In genomic region chr13:63552291-63552932, GRCm38 (mm10) we compare ENCODE assay signal across 8 mouse cellular contexts. TPM values are rescaled to one million over a fixed set of nuclear protein-coding genes. Genes with fewer than 3 reads are reported as not detected.
DNase-seq lines count a peak whose midpoint lies in the region; ATAC-seq and TF ChIP-seq lines count a peak whose summit lies in the region.

No protein-coding gene starts in this region.

- no peak overlapping the region for H3K4me3 ChIP-seq in liver, adult 2 months (ENCODE audit: insufficient read depth, low read depth, low read length)
- H3K4me3 ChIP-seq in forebrain, embryonic 11.5 days (ENCODE audit: low read depth, low read length): no peak overlapping the region
- no peak overlapping the region for H3K4me3 ChIP-seq in intestine, postnatal 0 days (ENCODE audit: low read depth, low read length)

- H3K79me2 ChIP-seq in liver, adult 2 months (ENCODE audit: control insufficient read depth, insufficient read depth, low read length): peaks cover 64% of the 10 kb centered on the region

- peak overlapping the region; percentile 17; the same call in 1 of the 2 replicates for H3K9ac ChIP-seq in liver, adult 2 months (ENCODE audit: low read depth, low read length)
- H3K9ac ChIP-seq in forebrain, embryonic 11.5 days (ENCODE audit: low read length): no peak overlapping the region
- no peak overlapping the region for H3K9ac ChIP-seq in intestine, postnatal 0 days (ENCODE audit: low read depth, low read length)

- no peaks in the 10 kb centered on the region for H3K9me3 ChIP-seq in forebrain, embryonic 11.5 days (ENCODE audit: control insufficient read depth, low read length)
- no peaks in the 10 kb centered on the region for H3K9me3 ChIP-seq in intestine, postnatal 0 days (ENCODE audit: control insufficient read depth)

- no peak for TF ChIP-seq POLR2A in liver, adult 2 months (IDR thresholded peaks at IDR 0.05; ENCODE audit: extremely low read depth, insufficient read depth, low read length)

- no peak for TF ChIP-seq CTCF in liver, adult 2 months (IDR thresholded peaks at IDR 0.05; ENCODE audit: low read depth, low read length)
- no peak for TF ChIP-seq CTCF in intestine, postnatal 0 days (IDR thresholded peaks at IDR 0.05; ENCODE audit: low read depth)

- ATAC-seq in forebrain, embryonic 11.5 days (replicated peaks; ENCODE audit: low FRiP score): peak; percentile 38; the same call in 1 of the 2 replicates
- ATAC-seq in intestine, postnatal 0 days: no peak
- peak; percentile 73 for ATAC-seq in megakaryocyte, adult 5-6 weeks (ENCODE audit: poor library complexity, severe bottlenecking)

- peaks cover 41% of the 10 kb centered on the region for H3K4me1 ChIP-seq in liver, adult 2 months (ENCODE audit: control insufficient read depth, insufficient read depth, low read length)
- H3K4me1 ChIP-seq in forebrain, embryonic 11.5 days (replicated peaks; ENCODE audit: control insufficient read depth, insufficient read depth, low read length): peaks cover 49% of the 10 kb centered on the region
- no peaks in the 10 kb centered on the region for H3K4me1 ChIP-seq in intestine, postnatal 0 days (replicated peaks; ENCODE audit: control insufficient read depth, insufficient read depth, low read length)

- peak overlapping the region; percentile 31; the same call in 1 of the 2 replicates for H3K4me2 ChIP-seq in forebrain, embryonic 11.5 days (ENCODE audit: low read depth, low read length, severe bottlenecking)
- H3K4me2 ChIP-seq in intestine, postnatal 0 days (replicated peaks; ENCODE audit: low read depth): peak overlapping the region; percentile 17; the same call in 1 of the 2 replicates

- H3K27me3 ChIP-seq in liver, adult 2 months (ENCODE audit: control insufficient read depth, insufficient read depth, low read length): no peaks in the 10 kb centered on the region
- no peaks in the 10 kb centered on the region for H3K27me3 ChIP-seq in forebrain, embryonic 11.5 days (ENCODE audit: control insufficient read depth, insufficient read depth, low read length)
- H3K27me3 ChIP-seq in intestine, postnatal 0 days (replicated peaks; ENCODE audit: control insufficient read depth, insufficient read depth, low read length): no peaks in the 10 kb centered on the region

- peaks cover 8% of the 10 kb centered on the region; the same call in 1 of the 2 replicates for H3K36me3 ChIP-seq in liver, adult 2 months (ENCODE audit: control insufficient read depth, insufficient read depth, low read length)
- H3K36me3 ChIP-seq in forebrain, embryonic 11.5 days (ENCODE audit: control insufficient read depth, insufficient read depth, low read length): no peaks in the 10 kb centered on the region
- peaks cover 3% of the 10 kb centered on the region; the same call in 1 of the 2 replicates for H3K36me3 ChIP-seq in intestine, postnatal 0 days (ENCODE audit: control insufficient read depth, insufficient read depth)

- WGBS in liver, adult 2 months: 73% methylated on average over 10 of the region's 10 CpGs
- WGBS in forebrain, embryonic 11.5 days: 47% methylated on average over 10 of the region's 10 CpGs
- WGBS in intestine, postnatal 0 days: 62% methylated on average over 10 of the region's 10 CpGs

- no peak for DNase-seq in liver, adult 2 months (ENCODE audit: extremely low read depth, low read depth, low spot score)
- DNase-seq in liver: no peak
- peak; percentile 98 for DNase-seq in brain, adult 2 months (ENCODE audit: low read depth, low spot score)
- DNase-seq in forebrain, embryonic 11.5 days (ENCODE audit: low spot score): peak; percentile 70
- DNase-seq in right cerebral cortex, postnatal 36 days (ENCODE audit: low spot score in 2 of 2): peak; percentile 80 to 82
- DNase-seq in embryo, embryonic 10.5 days (ENCODE audit: low spot score): no peak

- H3K27ac ChIP-seq in liver, adult 2 months (replicated peaks; ENCODE audit: insufficient read depth, low read depth, low read length): no peak overlapping the region
- H3K27ac ChIP-seq in forebrain, embryonic 11.5 days (ENCODE audit: low read depth, low read length): peak overlapping the region; percentile 42; the same call in 1 of the 2 replicates
- peak overlapping the region; percentile 8; the same call in 1 of the 2 replicates for H3K27ac ChIP-seq in intestine, postnatal 0 days (ENCODE audit: low read depth, low read length)

RNA-seq across cellular contexts. Expression of gene Ptch1, which starts 21.0 kb away (rescaled TPM):
- 7.5 and 14.5 TPM in 2 replicates for total RNA-seq in liver, adult 2 months (2014; rRNA removed)
- polyA plus RNA-seq in liver, adult 2 months (2012; rRNA removed): 9.3 and 10.5 TPM in 2 replicates
- polyA plus RNA-seq in forebrain, embryonic 11.5 days (2014; fragmentation: Nextera tagmentation; extraction: Ambion mirVana): 25.1 and 26.0 TPM in 2 replicates
- polyA plus RNA-seq in intestine, postnatal 0 days (2015; fragmentation: Nextera tagmentation; extraction: Ambion mirVana): 11.0 and 11.9 TPM in 2 replicates
- total RNA-seq in megakaryocyte, adult 5-6 weeks (2015): 3.1 and 3.6 TPM in 2 replicates
- total RNA-seq in megakaryocyte, adult 5-6 weeks (2017): 2.3 and 2.5 TPM in 2 replicates

RNA-seq across cellular contexts. Expression of gene Fancc, which starts 55.3 kb away (rescaled TPM):
- total RNA-seq in liver, adult 2 months (2014; rRNA removed): 4.6 and 6.1 TPM in 2 replicates
- 3.4 and 4.0 TPM in 2 replicates for polyA plus RNA-seq in liver, adult 2 months (2012; rRNA removed)
- 20.4 and 22.5 TPM in 2 replicates for polyA plus RNA-seq in forebrain, embryonic 11.5 days (2014; fragmentation: Nextera tagmentation; extraction: Ambion mirVana)
- polyA plus RNA-seq in intestine, postnatal 0 days (2015; fragmentation: Nextera tagmentation; extraction: Ambion mirVana): 5.1 and 6.5 TPM in 2 replicates
- total RNA-seq in megakaryocyte, adult 5-6 weeks (2015): 5.9 and 9.6 TPM in 2 replicates
- total RNA-seq in megakaryocyte, adult 5-6 weeks (2017): 6.5 and 9.8 TPM in 2 replicates

Comparison
In these comparisons a context has a peak if more than half of its experiments do, and no peak if none do; other contexts are left out.
1. DNase-seq: peak in brain, adult 2 months (single experiment), forebrain, embryonic 11.5 days (single experiment) and right cerebral cortex, postnatal 36 days (2 of 2); none in liver, adult 2 months (single experiment), liver (single experiment) and embryo, embryonic 10.5 days (single experiment).